Mouse (Mus musculus) liver, embryonic 11.5 days (tissue): ENCODE results near the gene Gm45808. TPM values are rescaled to one million over a fixed set of nuclear protein-coding genes. Genes with fewer than 3 reads are reported as not detected.
"Not testable (repeated sequence)": the region's sequence is repeated elsewhere in the genome, so short reads cannot be mapped to it uniquely, and the experiment has no call there.

Source experiments
- ATAC-seq: fragments of 200-750 bp; cut with Nextera tagmentation; replicated peaks from 2 replicates; pipeline ENCODE4 v1.8.0; 2017; ENCODE audit warnings: moderate number of reproducible peaks, mild to moderate bottlenecking, moderate TSS enrichment, moderate library complexity; ENCODE audit not compliant: low FRiP score
- DNase-seq: peaks from one replicate; pipeline ENCODE4 v3.0.0-alpha.2; 2017; ENCODE audit warnings: low spot score
- H3K27ac ChIP-seq: fragments of 300-500 bp; sonication (generic); 2 replicates; pipeline ENCODE4 v1.5.1; 2014; ENCODE audit warnings: mild to moderate bottlenecking, low read depth, low read length, control low read depth
- H3K27me3 ChIP-seq: fragments of 300-500 bp; sonication (generic); replicated peaks from 2 replicates; pipeline ENCODE4 v1.6.1; 2014; ENCODE audit warnings: low read length, mixed read lengths; ENCODE audit not compliant: control insufficient read depth, insufficient read depth
- H3K36me3 ChIP-seq: fragments of 300-500 bp; sonication (generic); 2 replicates; pipeline ENCODE4 v1.6.1; 2014; ENCODE audit warnings: mild to moderate bottlenecking, low read length, moderate library complexity, mixed read lengths; ENCODE audit not compliant: control insufficient read depth, insufficient read depth
- H3K4me1 ChIP-seq: fragments of 300-500 bp; sonication (generic); replicated peaks from 2 replicates; pipeline ENCODE4 v1.6.1; 2014; ENCODE audit warnings: low read length, mixed read lengths; ENCODE audit not compliant: control insufficient read depth, insufficient read depth
- H3K4me2 ChIP-seq: fragments of 300-500 bp; sonication (generic); 2 replicates; pipeline ENCODE4 v1.6.1; 2014; ENCODE audit warnings: mild to moderate bottlenecking, control low read depth, moderate library complexity
- H3K4me3 ChIP-seq: fragments of 300-500 bp; sonication (generic); 2 replicates; pipeline ENCODE4 v1.5.1; 2014; ENCODE audit warnings: low read depth, low read length, control low read depth
- H3K9ac ChIP-seq: fragments of 300-500 bp; sonication (generic); 2 replicates; pipeline ENCODE4 v1.6.1; 2014; ENCODE audit warnings: low read depth, low read length, control low read depth
- H3K9me3 ChIP-seq: fragments of 300-500 bp; sonication (generic); 2 replicates; pipeline ENCODE4 v1.6.1; 2016; ENCODE audit warnings: low read length, inconsistent platforms, mixed read lengths; ENCODE audit not compliant: control insufficient read depth
- WGBS: fragments of 180-500 bp; shearing (Covaris S2); extraction: QIAGEN DNeasy Blood & Tissue Kit; methylation state at CpG from one replicate; pipeline ENCODE4 v1.1.7; 2014; 5-methylcytosine and 5-hydroxymethylcytosine counted together
- polyA plus RNA-seq: library from polyadenylated mRNA; unstranded; fragments of >200 nt; fragmentation: Nextera tagmentation; extraction: Ambion mirVana; gene quantifications from 2 replicates; pipeline ENCODE4 v1.2.1, GENCODE M21; 2014

The Gm45808 gene
- not detected in 2 replicates for polyA plus RNA-seq

GRCm38 (mm10) chr7:45486761-45487415 lies at the start of gene Gm45808:
TSS of gene Gm45808 (minus strand) at chr7:45486811.
- H3K4me2 ChIP-seq: peak within 1 kb of the TSS; percentile 73
- H3K9me3 ChIP-seq: no peaks in the 10 kb centered on the region
- peak within 1 kb of the TSS; percentile 39 for H3K27ac ChIP-seq
- no peak for DNase-seq
- H3K4me1 ChIP-seq: peaks cover 44% of the 10 kb centered on the region
- 81% methylated on average over 12 of the region's 12 CpGs for WGBS
- no peak within 1 kb of the TSS for H3K9ac ChIP-seq
- no peaks in the 10 kb centered on the region for H3K27me3 ChIP-seq
- H3K4me3 ChIP-seq: peak within 1 kb of the TSS; percentile 15; the same call in 1 of the 2 replicates
- H3K36me3 ChIP-seq: no peaks in the 10 kb centered on the region
- ATAC-seq: no peak

- Histone ChIP-seq H3K27me3 (no peaks in the 10 kb centered on the region), H3K27ac (no peak overlapping the region), H3K4me2 (no peak overlapping the region), H3K9ac (no peak overlapping the region), H3K9me3 (no peaks in the 10 kb centered on the region), H3K4me1 (no peaks in the 10 kb centered on the region), H3K4me3 (no peak overlapping the region), H3K36me3 (no peaks in the 10 kb centered on the region)
- 71% methylated on average over 1 of the region's 1 CpGs for WGBS
- DNase-seq (no peak), ATAC-seq (no peak)
These were observed 49.1 kb upstream of the Gm45808 start for GRCm38 (mm10) chr7:45535676-45536075.

DNA sequence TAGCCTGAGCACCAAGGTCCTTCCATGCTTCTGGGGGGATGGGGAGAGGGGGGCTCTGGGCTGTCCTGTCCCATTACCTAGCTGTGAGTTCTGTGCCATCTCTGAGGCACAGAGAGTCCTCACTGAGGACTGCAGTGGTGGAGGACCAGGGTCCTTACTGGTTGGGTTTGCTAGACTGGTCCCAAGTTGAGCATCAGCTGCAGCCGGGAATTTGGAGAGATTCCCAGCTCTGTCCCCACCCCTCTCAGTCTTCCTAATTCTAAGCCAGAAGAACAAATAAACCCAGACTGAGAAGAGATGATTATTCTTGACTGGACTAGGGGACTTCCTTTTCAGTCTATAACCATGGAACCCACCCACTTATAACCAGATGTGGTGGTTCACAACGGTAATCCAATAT lies 44.0 kb upstream of the Gm45808 start:
- Histone ChIP-seq H3K9me3 (no peaks in the 10 kb centered on the region), H3K27ac (no peak overlapping the region), H3K4me1 (peaks cover 9% of the 10 kb centered on the region), H3K4me3 (no peak overlapping the region), H3K4me2 (no peak overlapping the region), H3K36me3 (no peaks in the 10 kb centered on the region), H3K27me3 (no peaks in the 10 kb centered on the region), H3K9ac (no peak overlapping the region)
- 71% methylated on average over 2 of the region's 2 CpGs for WGBS
- ATAC-seq (no peak), DNase-seq (no peak)

DNA sequence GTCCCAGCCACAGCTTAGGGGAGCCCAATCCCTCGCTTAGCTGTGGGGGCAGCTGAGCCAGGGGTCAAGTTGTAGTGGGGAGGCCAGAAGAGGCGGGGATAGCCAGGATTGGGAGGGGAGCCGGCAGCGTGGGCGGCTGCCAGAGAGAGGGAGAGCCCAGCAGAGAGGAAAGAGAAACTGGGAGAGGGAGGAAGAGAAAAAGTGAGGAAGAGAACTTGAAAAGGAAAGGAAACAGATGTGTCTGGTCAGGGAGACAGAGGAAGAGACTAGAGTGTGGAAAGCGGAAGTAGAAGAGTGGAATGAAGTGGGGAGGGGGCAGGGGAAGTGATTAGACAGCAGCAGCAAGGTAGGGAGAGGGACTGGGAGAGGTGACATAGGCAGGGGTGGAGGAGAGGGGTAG lies 42.9 kb upstream of the Gm45808 start:
- H3K4me3 ChIP-seq: no peak overlapping the region
- no peak overlapping the region for H3K27ac ChIP-seq

DNA sequence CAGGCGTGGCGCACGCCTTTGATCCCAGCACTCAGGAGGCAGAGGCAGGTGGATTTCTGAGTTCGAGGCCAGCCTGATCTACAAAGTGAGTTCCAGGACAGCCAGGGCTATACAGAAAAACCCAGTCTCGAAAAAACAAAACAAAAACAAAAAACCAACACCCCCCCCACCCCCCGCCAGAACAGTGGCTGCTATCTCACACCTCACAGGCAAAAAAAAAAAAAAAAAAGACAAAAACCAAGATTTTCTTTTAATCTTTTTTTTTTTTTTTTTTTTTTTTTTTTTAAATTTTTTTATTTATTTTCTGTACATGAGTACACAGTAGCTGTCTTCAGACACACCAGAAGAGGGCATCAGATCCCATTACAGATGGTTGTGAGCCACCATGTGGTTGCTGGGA lies 40.6 kb upstream of the Gm45808 start:
- WGBS: 71% methylated on average over 6 of the region's 6 CpGs
- DNase-seq, H3K9me3 ChIP-seq, H3K9ac ChIP-seq, ATAC-seq, H3K27me3 ChIP-seq, H3K36me3 ChIP-seq: not testable (repeated sequence)
- Histone ChIP-seq H3K4me2 (peak overlapping the region; percentile 80), H3K4me3 (peak overlapping the region; percentile 87; the same call in 1 of the 2 replicates), H3K27ac (0 out of 2 replicates have a peak overlapping the region, but pooled peaks have one; percentile 17), H3K4me1 (peaks cover 34% of the 10 kb centered on the region)

More for the DNA sequence above, 42.9 kb upstream of the Gm45808 start:
- Histone ChIP-seq H3K4me2 (peak overlapping the region; percentile 31; the same call in 1 of the 2 replicates), H3K9ac (no peak overlapping the region), H3K9me3 (no peaks in the 10 kb centered on the region), H3K27me3 (no peaks in the 10 kb centered on the region), H3K36me3 (peaks cover under 1% of the 10 kb centered on the region; the same call in 1 of the 2 replicates), H3K4me1 (peaks cover 17% of the 10 kb centered on the region)
- WGBS: 16% methylated on average over 6 of the region's 6 CpGs
- DNase-seq (no peak), ATAC-seq (no peak)

GRCm38 (mm10) chr7:45526474-45527120 lies 40.0 kb upstream of the Gm45808 start:
- Histone ChIP-seq H3K9me3 (no peaks in the 10 kb centered on the region), H3K4me3 (peak overlapping the region; percentile 87), H3K4me1 (peaks cover 36% of the 10 kb centered on the region), H3K27me3 (no peaks in the 10 kb centered on the region), H3K27ac (peak overlapping the region; percentile 99), H3K4me2 (peak overlapping the region; percentile 80), H3K9ac (peak overlapping the region; percentile 97), H3K36me3 (peaks cover 9% of the 10 kb centered on the region; the same call in 1 of the 2 replicates)
- 16% methylated on average over 7 of the region's 7 CpGs for WGBS
- no peak for ATAC-seq
- DNase-seq: peak; percentile 35

GRCm38 (mm10) chr7:45525809-45526473 lies 39.3 kb upstream of the Gm45808 start, which contains the start of the genes Ppp1r15a and Plekha4:
TSS of gene Ppp1r15a (minus strand) at chr7:45526268.
TSS of gene Plekha4 (plus strand) at chr7:45526330.
- peaks cover 9% of the 10 kb centered on the region; the same call in 1 of the 2 replicates for H3K36me3 ChIP-seq
- under 1% methylated on average over 54 of the region's 54 CpGs for WGBS
- peak within 1 kb of the TSS; percentile 99 for H3K27ac ChIP-seq
- H3K9me3 ChIP-seq: no peaks in the 10 kb centered on the region
- H3K4me3 ChIP-seq: peak within 1 kb of the TSS; percentile 87
- H3K4me2 ChIP-seq: peak within 1 kb of the TSS; percentile 80
- peak; percentile 96 for DNase-seq
- peaks cover 40% of the 10 kb centered on the region for H3K4me1 ChIP-seq
- no peaks in the 10 kb centered on the region for H3K27me3 ChIP-seq
- ATAC-seq: peak; percentile 74
- H3K9ac ChIP-seq: peak within 1 kb of the TSS; percentile 97

DNA sequence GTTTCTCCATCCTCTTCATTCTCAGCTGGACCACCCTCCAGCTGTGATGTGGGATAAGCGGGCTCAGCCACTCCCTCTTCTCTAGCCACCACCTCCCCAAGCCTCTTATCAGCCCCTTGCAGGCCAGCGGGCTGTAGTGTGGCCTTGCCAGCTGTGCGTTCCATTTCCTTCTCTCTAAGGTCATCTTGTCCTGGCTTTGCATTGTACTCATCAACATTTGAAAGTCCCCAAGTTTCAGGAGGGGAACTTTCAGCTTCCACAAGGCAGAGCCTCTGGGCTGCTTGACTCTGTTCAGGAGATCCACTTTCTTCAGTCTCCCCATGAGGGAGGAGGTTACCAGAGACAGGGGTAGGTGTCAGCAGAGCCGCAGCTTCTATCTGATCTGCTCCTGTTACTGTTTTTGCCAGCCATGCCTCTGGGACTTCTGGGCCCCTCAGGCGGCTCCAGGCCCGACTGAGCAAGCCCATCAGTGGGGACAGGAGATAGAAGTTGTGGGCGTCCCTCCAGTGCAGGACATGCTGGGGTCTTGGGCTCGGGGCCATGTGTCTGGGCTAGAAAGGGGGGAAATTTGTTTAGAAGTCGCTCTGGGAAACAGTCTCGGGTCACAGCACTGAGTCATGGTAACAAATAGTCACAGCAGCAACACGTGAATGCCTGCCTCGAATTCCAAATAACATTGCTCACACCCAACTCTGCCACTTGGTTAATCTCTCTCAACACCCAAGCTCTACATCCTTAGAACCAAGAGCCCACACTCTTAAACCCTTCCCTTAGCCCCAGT lies 38.4 kb upstream of the Gm45808 start:
- Histone ChIP-seq H3K4me1 (peaks cover 40% of the 10 kb centered on the region), H3K27ac (peak overlapping the region; percentile 99), H3K36me3 (peaks cover 9% of the 10 kb centered on the region; the same call in 1 of the 2 replicates), H3K4me3 (peak overlapping the region; percentile 87), H3K27me3 (no peaks in the 10 kb centered on the region), H3K9me3 (no peaks in the 10 kb centered on the region), H3K4me2 (peak overlapping the region; percentile 80), H3K9ac (peak overlapping the region; percentile 97)
- ATAC-seq (peak; percentile 87), DNase-seq (peak; percentile 78)
- WGBS: 6% methylated on average over 12 of the region's 12 CpGs
